Mouse (Mus musculus): ENCODE data around the gene Prkag1.

DNA sequence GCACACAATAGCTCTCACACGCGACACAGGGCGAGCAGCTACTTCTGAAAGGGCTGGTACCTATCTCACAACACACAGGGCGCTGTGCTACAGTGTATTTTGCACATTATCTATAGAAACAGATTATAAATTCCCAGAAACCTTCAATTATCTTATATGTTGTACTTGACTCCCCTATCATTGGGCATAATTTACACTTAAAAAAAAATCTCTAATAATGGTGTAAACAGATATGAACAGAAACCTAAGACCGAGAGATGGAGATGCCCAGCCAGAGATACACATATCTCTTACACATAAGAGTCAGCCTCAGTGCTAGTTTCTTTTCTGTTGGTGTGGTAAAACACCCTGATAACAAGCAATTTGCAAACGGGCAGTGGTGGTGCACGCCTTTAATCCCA lies 3.7 kb downstream of the Prkag1 start:
- TF ChIP-seq CTCF (IDR thresholded peaks at IDR 0.05; ENCODE audit: low read depth) (no peak), EP300 (IDR thresholded peaks at IDR 0.05; ENCODE audit: low read depth) (peak; percentile 95)

Measured in liver, postnatal 0 days (tissue).